Mouse (Mus musculus) forebrain, embryonic 16.5 days (tissue): Measurements from ENCODE around the gene Cyp4x1. TPM values are rescaled to one million over a fixed set of nuclear protein-coding genes. Genes with fewer than 3 reads are reported as not detected.
"Not testable (repeated sequence)": the region's sequence is repeated elsewhere in the genome, so short reads cannot be mapped to it uniquely, and the experiment has no call there.

ENCODE experiments used
- ATAC-seq: fragments of 200-750 bp; cut with Nextera tagmentation; 2 replicates; pipeline ENCODE4 v1.8.0; 2017; ENCODE audit warnings: mild to moderate bottlenecking, moderate library complexity
- H3K27ac ChIP-seq: fragments of 300-500 bp; sonication (generic); 2 replicates; pipeline ENCODE4 v1.5.1; 2014; ENCODE audit warnings: low read length, control low read depth
- H3K27me3 ChIP-seq: fragments of 300-500 bp; sonication (generic); replicated peaks from 2 replicates; pipeline ENCODE4 v1.6.1; 2014; ENCODE audit warnings: low read length; ENCODE audit not compliant: control insufficient read depth, insufficient read depth
- H3K36me3 ChIP-seq: fragments of 300-500 bp; sonication (generic); 2 replicates; pipeline ENCODE4 v1.6.1; 2014; ENCODE audit not compliant: control insufficient read depth, insufficient read depth
- H3K4me1 ChIP-seq: fragments of 300-500 bp; sonication (generic); replicated peaks from 2 replicates; pipeline ENCODE4 v1.6.1; 2014; ENCODE audit warnings: low read length; ENCODE audit not compliant: control insufficient read depth, insufficient read depth
- H3K4me2 ChIP-seq: fragments of 300-500 bp; sonication (generic); 2 replicates; pipeline ENCODE4 v1.6.1; 2014; ENCODE audit warnings: mild to moderate bottlenecking, low read length, control low read depth
- H3K4me3 ChIP-seq: fragments of 300-500 bp; sonication (generic); replicated peaks from 2 replicates; pipeline ENCODE4 v1.5.1; 2014; ENCODE audit warnings: mild to moderate bottlenecking, low read length, control low read depth
- H3K9ac ChIP-seq: fragments of 300-500 bp; sonication (generic); replicated peaks from 2 replicates; pipeline ENCODE4 v1.6.1; 2014; ENCODE audit warnings: low read depth, low read length, control low read depth
- H3K9me3 ChIP-seq: fragments of 300-500 bp; sonication (generic); 2 replicates; pipeline ENCODE4 v1.6.1; 2016; ENCODE audit warnings: low read length; ENCODE audit not compliant: control insufficient read depth
- WGBS: fragments of 180-500 bp; shearing (Covaris S2); extraction: QIAGEN DNeasy Blood & Tissue Kit; methylation state at CpG from one replicate; pipeline ENCODE4 v1.1.7; 2014; 5-methylcytosine and 5-hydroxymethylcytosine counted together
- polyA plus RNA-seq: library from polyadenylated mRNA; unstranded; fragments of >200 nt; fragmentation: Nextera tagmentation; extraction: Ambion mirVana; gene quantifications from 2 replicates; pipeline ENCODE4 v1.2.1, GENCODE M21; 2015

Cyp4x1 gene
- polyA plus RNA-seq: 3.0 and 5.9 TPM in 2 replicates

DNA sequence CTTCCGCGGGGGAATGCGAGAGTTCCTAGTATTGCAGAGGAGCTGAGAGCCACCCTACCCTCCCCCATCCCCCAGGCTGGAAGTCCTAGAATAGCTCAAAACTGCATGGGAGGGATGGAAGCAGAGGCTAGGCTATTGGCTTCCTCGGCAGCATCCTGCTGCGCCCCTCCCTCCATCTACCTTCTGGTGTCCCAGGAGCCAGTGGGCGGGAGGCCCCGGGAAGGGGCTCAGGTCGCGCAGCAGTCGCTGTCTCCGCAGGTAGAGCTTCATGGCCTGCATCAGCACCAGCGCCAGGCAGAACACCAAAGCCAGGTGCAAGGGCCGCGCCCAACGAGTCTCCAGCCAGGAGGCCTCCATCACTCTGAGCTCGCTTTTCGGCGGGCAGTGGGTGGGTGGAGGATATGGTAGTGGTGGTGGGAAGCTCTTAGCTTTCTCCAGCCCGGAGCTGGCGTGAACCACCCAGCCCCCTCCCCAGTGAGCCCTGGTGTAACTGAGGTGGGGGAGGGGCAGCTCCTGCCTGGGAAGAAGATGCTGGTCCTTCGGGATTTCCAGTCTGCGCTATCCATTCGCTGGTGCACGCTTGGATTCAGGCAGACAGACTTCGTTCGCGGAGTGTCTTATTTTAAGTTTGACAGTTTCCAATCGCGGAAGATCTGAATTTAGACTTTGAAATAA lies at the start of gene Cyp4x1:
TSS of gene Cyp4x1 (minus strand) at position 661 of the 675 bp plus-strand sequence.
- H3K4me3 ChIP-seq: peak within 1 kb of the TSS; percentile 56
- 0 out of 2 replicates have a peak, but pooled peaks cover 3% of the 10 kb centered on the region for H3K27me3 ChIP-seq
- H3K4me2 ChIP-seq: peak within 1 kb of the TSS; percentile 58
- peak within 1 kb of the TSS; percentile 65 for H3K9ac ChIP-seq
- no peaks in the 10 kb centered on the region for H3K9me3 ChIP-seq
- peak; percentile 91 for ATAC-seq
- peak within 1 kb of the TSS; percentile 41; the same call in 1 of the 2 replicates for H3K27ac ChIP-seq
- no peaks in the 10 kb centered on the region for H3K36me3 ChIP-seq
- H3K4me1 ChIP-seq: peaks cover 3% of the 10 kb centered on the region
- 1% methylated on average over 29 of the region's 29 CpGs for WGBS

DNA sequence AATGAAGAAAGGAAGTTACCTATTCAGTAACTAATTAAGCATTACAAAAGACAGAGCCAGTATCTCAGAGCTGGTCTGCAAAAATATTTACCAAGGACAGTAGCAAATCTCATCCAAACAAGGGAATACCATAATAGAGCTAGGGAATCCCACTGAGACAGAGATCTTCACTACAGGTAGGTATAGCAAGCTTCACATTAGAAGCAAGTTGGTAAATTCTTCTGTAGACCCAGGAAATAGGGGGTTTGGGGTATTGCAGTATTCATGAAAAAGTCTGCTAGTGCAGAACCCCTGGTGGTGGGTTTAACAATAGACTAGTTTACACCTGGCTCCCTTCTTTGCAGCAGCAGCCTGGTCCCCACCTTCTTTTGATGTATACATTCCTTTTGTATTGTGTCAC lies 42.1 kb upstream of the Cyp4x1 start:
- H3K27me3 ChIP-seq: not testable (repeated sequence)

DNA sequence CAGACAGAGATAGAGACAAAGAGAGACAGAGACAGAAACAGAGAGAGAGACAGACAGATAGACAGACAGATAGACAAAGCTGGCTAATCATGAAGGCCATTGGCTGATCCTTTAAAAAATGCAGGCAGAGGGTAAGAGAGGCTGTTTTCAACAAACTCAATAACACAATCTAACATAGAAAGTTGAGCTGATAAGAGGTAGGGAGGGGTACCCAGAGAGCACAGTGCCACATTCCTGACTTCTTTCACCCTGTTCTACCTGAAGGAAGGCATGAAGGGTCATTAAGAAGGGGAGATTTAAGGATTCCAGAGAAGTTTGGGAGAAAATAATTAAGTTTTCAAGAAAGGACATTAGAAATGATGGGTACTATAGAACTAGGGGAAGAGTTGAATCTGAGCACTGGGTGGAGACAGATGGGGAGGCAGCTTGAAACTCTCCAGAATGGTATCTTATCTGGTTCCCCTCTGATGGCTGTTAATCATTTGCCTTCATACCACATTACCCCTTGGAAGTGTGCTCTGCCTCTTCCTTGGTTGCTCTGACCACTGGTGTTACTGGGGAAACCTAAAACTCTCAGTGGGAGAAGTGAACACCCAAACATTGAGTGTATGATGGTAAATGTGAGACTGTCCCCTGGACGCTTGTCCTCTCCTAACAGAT lies 40.7 kb upstream of the Cyp4x1 start:
- Histone ChIP-seq H3K9me3 (no peaks in the 10 kb centered on the region), H3K27ac (no peak overlapping the region), H3K4me3 (no peak overlapping the region), H3K4me2 (no peak overlapping the region), H3K27me3 (no peaks in the 10 kb centered on the region), H3K4me1 (no peaks in the 10 kb centered on the region), H3K9ac (no peak overlapping the region), H3K36me3 (no peaks in the 10 kb centered on the region)
- no peak for ATAC-seq
- 95% methylated on average over 1 of the region's 1 CpGs for WGBS

More for the DNA sequence above, 42.1 kb upstream of the Cyp4x1 start:
- not testable (repeated sequence) for H3K4me2 ChIP-seq, H3K4me1 ChIP-seq, H3K9ac ChIP-seq, ATAC-seq, H3K27ac ChIP-seq, H3K4me3 ChIP-seq, H3K36me3 ChIP-seq, H3K9me3 ChIP-seq

DNA sequence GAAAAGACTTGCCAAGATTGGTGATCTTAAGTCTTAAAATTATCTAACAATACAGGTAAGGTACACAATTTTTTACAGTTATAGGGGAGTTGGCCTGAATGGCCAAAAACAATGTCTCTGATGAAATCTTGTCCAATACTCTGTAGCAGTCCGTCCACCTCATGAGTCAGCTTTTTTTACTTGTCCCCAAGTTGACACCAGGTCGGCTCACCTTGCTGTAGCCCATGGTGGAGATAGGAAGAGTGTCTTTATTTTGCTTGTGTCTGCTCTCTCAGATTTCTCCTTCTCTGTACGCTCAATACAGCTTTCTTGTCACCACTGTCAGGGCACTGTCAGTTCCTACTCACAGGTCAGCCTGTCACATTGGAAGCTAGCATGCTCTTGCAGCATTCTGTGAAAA lies 24.9 kb upstream of the Cyp4x1 start:
- not testable (repeated sequence) for H3K4me3 ChIP-seq, ATAC-seq, H3K9ac ChIP-seq, H3K27ac ChIP-seq, H3K4me2 ChIP-seq, H3K36me3 ChIP-seq, H3K4me1 ChIP-seq, H3K27me3 ChIP-seq, H3K9me3 ChIP-seq
- WGBS: 82% methylated on average over 3 of the region's 3 CpGs

DNA sequence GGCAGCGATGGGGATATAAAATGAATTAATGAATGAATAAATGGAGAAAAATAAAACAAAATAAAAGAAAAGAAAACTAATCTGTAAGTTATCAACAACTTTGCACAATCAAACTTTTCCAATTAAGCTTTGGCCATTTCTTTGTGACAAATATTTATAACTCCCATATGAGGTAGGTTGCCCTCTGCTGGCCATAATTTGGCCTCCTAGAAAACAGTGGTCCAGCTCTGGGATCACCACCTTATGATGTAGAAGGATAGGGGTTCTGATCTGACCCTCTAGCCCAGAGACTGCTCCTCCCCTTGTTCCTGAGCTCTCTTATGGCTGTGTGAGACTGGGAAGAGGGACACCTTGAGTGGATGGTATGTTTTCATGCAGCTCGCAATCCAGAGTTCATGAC lies 20.6 kb upstream of the Cyp4x1 start:
- no peaks in the 10 kb centered on the region for H3K9me3 ChIP-seq
- no peak for ATAC-seq
- H3K4me3 ChIP-seq: no peak overlapping the region
- H3K27ac ChIP-seq: no peak overlapping the region
- no peak overlapping the region for H3K9ac ChIP-seq
- H3K27me3 ChIP-seq: no peaks in the 10 kb centered on the region
- no peaks in the 10 kb centered on the region for H3K4me1 ChIP-seq
- no peak overlapping the region for H3K4me2 ChIP-seq
- 89% methylated on average over 2 of the region's 2 CpGs for WGBS
- H3K36me3 ChIP-seq: no peaks in the 10 kb centered on the region

DNA sequence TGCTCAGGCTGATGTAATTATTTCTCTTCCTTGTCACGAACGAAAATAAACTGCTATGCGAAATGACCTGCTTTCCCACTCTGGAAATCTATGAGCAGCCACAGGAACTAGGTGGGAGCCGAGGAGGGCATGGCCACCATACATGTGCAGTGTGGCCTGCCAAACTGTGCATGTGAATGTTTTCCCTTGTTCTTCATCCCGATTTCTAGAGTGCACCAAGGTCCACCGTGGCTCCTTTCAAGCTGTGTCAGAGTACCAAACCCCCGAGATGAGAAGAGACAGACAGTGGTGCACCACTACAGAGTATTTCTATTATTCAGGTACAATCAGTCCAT lies 182 bp upstream of the Cyp4x1 start:
- H3K4me1 ChIP-seq: peaks cover 3% of the 10 kb centered on the region
- no peak overlapping the region for H3K27ac ChIP-seq
- H3K4me2 ChIP-seq: peak overlapping the region; percentile 58
- H3K9me3 ChIP-seq: no peaks in the 10 kb centered on the region
- peak overlapping the region; percentile 56 for H3K4me3 ChIP-seq
- 7% methylated on average over 7 of the region's 7 CpGs for WGBS
- ATAC-seq: peak; percentile 48
- 0 out of 2 replicates have a peak, but pooled peaks cover 3% of the 10 kb centered on the region for H3K27me3 ChIP-seq
- no peaks in the 10 kb centered on the region for H3K36me3 ChIP-seq
- H3K9ac ChIP-seq: peak overlapping the region; percentile 65

DNA sequence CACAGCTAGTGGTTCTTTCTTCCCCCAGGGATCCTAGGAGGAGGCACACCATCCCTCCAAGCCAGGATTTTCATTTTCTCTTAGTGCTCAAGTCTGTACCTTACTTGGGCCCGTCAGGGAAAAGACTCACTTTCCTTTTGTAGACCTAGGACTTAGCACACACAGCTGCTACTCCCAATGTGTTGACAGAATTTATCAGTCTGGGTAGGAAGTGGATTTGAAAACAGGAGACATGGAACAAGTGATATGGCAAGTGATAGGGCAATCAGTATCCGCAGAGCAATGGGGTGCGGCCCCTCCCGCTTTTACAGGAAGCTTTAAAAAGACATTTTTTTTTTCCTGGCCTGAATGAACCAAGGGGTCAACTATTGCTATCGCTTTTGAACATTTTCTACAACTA lies 996 bp downstream of the Cyp4x1 start:
- no peak overlapping the region for H3K27ac ChIP-seq
- no peaks in the 10 kb centered on the region for H3K36me3 ChIP-seq
- no peak overlapping the region for H3K9ac ChIP-seq
- H3K9me3 ChIP-seq: no peaks in the 10 kb centered on the region
- 0 out of 2 replicates have a peak, but pooled peaks cover 3% of the 10 kb centered on the region for H3K27me3 ChIP-seq
- peak overlapping the region; percentile 56 for H3K4me3 ChIP-seq
- ATAC-seq: no peak
- 6% methylated on average over 5 of the region's 5 CpGs for WGBS
- H3K4me2 ChIP-seq: peak overlapping the region; percentile 58
- H3K4me1 ChIP-seq: peaks cover 3% of the 10 kb centered on the region

DNA sequence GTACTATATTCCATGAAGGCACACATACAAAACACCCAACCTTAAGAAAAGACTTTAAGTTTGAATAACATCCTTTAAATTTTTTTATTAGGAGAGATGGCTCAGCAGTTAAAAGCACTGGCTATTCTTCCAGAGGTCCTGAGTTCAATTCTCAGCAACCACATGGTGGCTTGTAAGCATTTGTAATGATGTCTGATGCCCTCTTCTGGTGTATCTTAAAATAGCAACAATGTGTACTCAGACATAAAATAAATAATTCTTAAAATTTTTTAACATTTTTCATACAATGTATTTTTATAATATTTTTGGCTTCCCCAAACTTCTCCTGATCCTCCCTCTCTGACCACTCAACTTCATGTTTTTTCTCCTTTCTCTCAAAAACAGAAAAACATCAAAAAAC lies 9.4 kb downstream of the Cyp4x1 start:
- Histone ChIP-seq H3K4me1 (no peaks in the 10 kb centered on the region), H3K36me3 (no peaks in the 10 kb centered on the region), H3K27ac (no peak overlapping the region), H3K9me3 (no peaks in the 10 kb centered on the region), H3K27me3 (no peaks in the 10 kb centered on the region), H3K4me2 (no peak overlapping the region), H3K9ac (no peak overlapping the region), H3K4me3 (no peak overlapping the region)
- no peak for ATAC-seq

DNA sequence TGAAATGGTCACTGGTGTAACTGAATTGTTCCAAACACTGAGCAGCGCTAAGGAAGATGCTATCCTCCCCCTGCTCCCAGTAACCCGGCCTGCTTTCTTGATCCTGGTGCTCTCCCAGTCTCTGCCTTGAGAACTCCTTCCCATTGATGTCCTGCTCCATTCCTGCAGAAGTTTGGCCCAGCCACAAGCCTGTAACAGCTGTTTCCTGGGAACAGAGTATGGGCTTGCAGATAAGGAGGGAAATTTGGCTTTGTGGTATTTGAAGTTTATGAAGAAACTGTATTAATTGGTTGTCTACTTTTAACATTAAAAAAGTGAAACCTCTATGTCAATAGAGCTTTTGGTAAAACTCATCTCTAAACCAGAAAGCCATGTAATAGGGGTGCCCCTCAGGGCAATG lies 10.6 kb downstream of the Cyp4x1 start:
- Histone ChIP-seq H3K4me1 (no peaks in the 10 kb centered on the region), H3K4me2 (no peak overlapping the region), H3K27ac (no peak overlapping the region), H3K9me3 (no peaks in the 10 kb centered on the region), H3K36me3 (no peaks in the 10 kb centered on the region), H3K9ac (no peak overlapping the region), H3K27me3 (no peaks in the 10 kb centered on the region), H3K4me3 (no peak overlapping the region)
- ATAC-seq: no peak
- 91% methylated on average over 2 of the region's 2 CpGs for WGBS
